Mouse (Mus musculus) B cell, adult 2 months (primary cell): ENCODE measurements at regions not wholly inside any gene's neighbourhood (a gene's known extent, or its start where the extent isn't known, plus 50 kb on each side); places are given as distances from the start of the nearest gene placed in this dataset.

Experiments
- DNase-seq, 2 experiments: peaks; one replicate each; pipeline ENCODE4 v3.0.0; 2022

GRCm38 (mm10) chr15:88229456-88229855, 370.6 kb upstream of the Zdhhc25 start:
- DNase-seq = no peak

- DNase-seq = no peak
Observed at GRCm38 (mm10) chr15:88244606-88245005, 355.5 kb upstream of the Zdhhc25 start.

- no peak for DNase-seq
Observed at GRCm38 (mm10) chr15:88245496-88246246, 354.4 kb upstream of the Zdhhc25 start.

GRCm38 (mm10) chr15:88247974-88248625, 352.0 kb upstream of the Zdhhc25 start:
- peak; percentile 12 to 19 for DNase-seq

- DNase-seq = no peak
Observed at GRCm38 (mm10) chr15:88288051-88288450, 312.1 kb upstream of the Zdhhc25 start.

GRCm38 (mm10) chr15:88288696-88289095, 311.4 kb upstream of the Zdhhc25 start:
- DNase-seq = no peak

- DNase-seq = no peak
Observed at GRCm38 (mm10) chr15:88290740-88291363, 309.2 kb upstream of the Zdhhc25 start.

GRCm38 (mm10) chr15:88299061-88299460, 301.0 kb upstream of the Zdhhc25 start:
- DNase-seq = no peak

GRCm38 (mm10) chr15:88311158-88311557, 288.9 kb upstream of the Zdhhc25 start:
- DNase-seq = no peak

GRCm38 (mm10) chr15:88314810-88315459, 285.2 kb upstream of the Zdhhc25 start:
- DNase-seq = no peak

GRCm38 (mm10) chr15:88318048-88318447, 282.1 kb upstream of the Zdhhc25 start:
- no peak for DNase-seq

- no peak for DNase-seq
Observed at GRCm38 (mm10) chr15:88319527-88319926, 280.6 kb upstream of the Zdhhc25 start.

GRCm38 (mm10) chr15:88323584-88324375, 276.3 kb upstream of the Zdhhc25 start:
- no peak for DNase-seq

- DNase-seq = no peak
Observed at GRCm38 (mm10) chr15:88325108-88325507, 275.0 kb upstream of the Zdhhc25 start.

- DNase-seq = no peak
Observed at GRCm38 (mm10) chr15:88353206-88353605, 246.9 kb upstream of the Zdhhc25 start.

- no peak for DNase-seq
Observed at GRCm38 (mm10) chr15:88360375-88361035, 239.6 kb upstream of the Zdhhc25 start.

- DNase-seq = no peak
Observed at GRCm38 (mm10) chr15:88361351-88361750, 238.8 kb upstream of the Zdhhc25 start.

GRCm38 (mm10) chr15:88362966-88363365, 237.1 kb upstream of the Zdhhc25 start:
- no peak for DNase-seq

GRCm38 (mm10) chr15:88370366-88370765, 229.7 kb upstream of the Zdhhc25 start:
- DNase-seq = no peak

GRCm38 (mm10) chr15:88372039-88372438, 228.1 kb upstream of the Zdhhc25 start:
- no peak for DNase-seq

GRCm38 (mm10) chr15:88373923-88374322, 226.2 kb upstream of the Zdhhc25 start:
- no peak for DNase-seq

- no peak for DNase-seq
Observed at GRCm38 (mm10) chr15:88379342-88379741, 220.8 kb upstream of the Zdhhc25 start.
